8 mouse cellular contexts compared by ENCODE assay signal in the genomic region with DNA sequence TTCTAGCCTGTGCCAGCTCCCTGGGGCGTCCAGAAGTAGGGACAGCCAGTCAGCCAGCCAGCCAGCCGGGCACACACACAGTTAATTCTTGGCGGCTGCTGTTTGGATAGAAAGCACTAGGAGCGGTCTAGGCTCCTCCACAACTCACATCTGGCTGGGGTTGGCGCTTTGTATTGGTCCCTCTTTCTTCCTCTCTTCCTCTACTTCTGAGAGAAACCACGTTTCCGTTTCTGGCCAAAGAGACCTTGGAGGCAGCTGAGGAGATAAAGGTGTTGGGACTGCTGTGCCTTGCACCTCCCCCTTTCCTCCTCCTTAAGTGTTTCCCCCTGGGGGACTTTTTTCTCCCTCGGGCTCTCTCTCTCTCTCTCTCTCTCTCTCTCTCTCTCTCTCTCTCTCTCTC. TPM values are rescaled to one million over a fixed set of nuclear protein-coding genes. Genes with fewer than 3 reads are reported as not detected.
DNase-seq lines count a peak whose midpoint lies in the region; ATAC-seq and TF ChIP-seq lines count a peak whose summit lies in the region.

Gene C1qtnf1, plus strand, starts transcription at position 218 of the 400 bp plus-strand sequence.

- peaks cover 57% of the 10 kb centered on the region for H3K4me1 ChIP-seq in limb, embryonic 12.5 days (replicated peaks)
- H3K4me1 ChIP-seq in stomach, embryonic 15.5 days = peaks cover 48% of the 10 kb centered on the region

- H3K27ac ChIP-seq in layer of hippocampus, adult 2 months = no peak within 1 kb of the TSS
- H3K27ac ChIP-seq in limb, embryonic 12.5 days = peak within 1 kb of the TSS; percentile 76
- H3K27ac ChIP-seq in stomach, embryonic 15.5 days = peak within 1 kb of the TSS; percentile 86

- H3K36me3 ChIP-seq in limb, embryonic 12.5 days = no peaks in the 10 kb centered on the region
- no peaks in the 10 kb centered on the region for H3K36me3 ChIP-seq in stomach, embryonic 15.5 days

- H3K4me3 ChIP-seq in layer of hippocampus, adult 2 months = peak within 1 kb of the TSS; percentile 23; the same call in 1 of the 2 replicates
- peak within 1 kb of the TSS; percentile 36 for H3K4me3 ChIP-seq in limb, embryonic 12.5 days (replicated peaks)
- H3K4me3 ChIP-seq in stomach, embryonic 15.5 days (replicated peaks) = peak within 1 kb of the TSS; percentile 39

- H3K9ac ChIP-seq in limb, embryonic 12.5 days (replicated peaks) = peak within 1 kb of the TSS; percentile 51
- 0 out of 2 replicates have a peak within 1 kb of the TSS, but pooled peaks have one; percentile 19 for H3K9ac ChIP-seq in stomach, embryonic 15.5 days

- no peak for DNase-seq in layer of hippocampus, adult 2 months (ENCODE audit: low spot score in 2 of 2)
- DNase-seq in layer of hippocampus, postnatal 36 days = no peak
- DNase-seq in adrenal gland, postnatal 4 days (ENCODE audit: low spot score in 2 of 2) = no peak
- peak; percentile 54 for DNase-seq in heart, adult 8-10 months (ENCODE audit: low spot score)
- DNase-seq in left cerebral cortex, adult 9 months (ENCODE audit: low spot score in 2 of 2) = no peak
- no peak for DNase-seq in layer of hippocampus, adult 9-10 months (ENCODE audit: low spot score)

- no peak for TF ChIP-seq CTCF in layer of hippocampus, adult 2 months (conservative IDR thresholded peaks at IDR 0.05)

- WGBS in limb, embryonic 12.5 days = 2% methylated on average over 8 of the region's 8 CpGs
- WGBS in stomach, embryonic 15.5 days = under 1% methylated on average over 8 of the region's 8 CpGs

- peak within 1 kb of the TSS; percentile 63 for H3K4me2 ChIP-seq in limb, embryonic 12.5 days
- H3K4me2 ChIP-seq in stomach, embryonic 15.5 days = peak within 1 kb of the TSS; percentile 58

- no peaks in the 10 kb centered on the region for H3K9me3 ChIP-seq in limb, embryonic 12.5 days
- H3K9me3 ChIP-seq in stomach, embryonic 15.5 days = no peaks in the 10 kb centered on the region

- 0 out of 2 replicates have a peak, but pooled peaks have one; percentile 37 for ATAC-seq in limb, embryonic 12.5 days (ENCODE audit: insufficient number of reproducible peaks, insufficient read depth, low FRiP score, low TSS enrichment, low read depth)
- ATAC-seq in stomach, embryonic 15.5 days (ENCODE audit: insufficient read depth, low FRiP score, low read depth) = no peak

- 0 out of 2 replicates have a peak, but pooled peaks cover 2% of the 10 kb centered on the region for H3K27me3 ChIP-seq in limb, embryonic 12.5 days
- no peaks in the 10 kb centered on the region for H3K27me3 ChIP-seq in stomach, embryonic 15.5 days (replicated peaks)

RNA-seq across cellular contexts. Expression of gene C1qtnf1, which starts in this region (rescaled TPM):
- total RNA-seq in layer of hippocampus, adult 2 months (2021) = 1 to 10 TPM; 3.0 to 3.9 TPM
- 1 to 10 TPM; 2.2 to 2.7 TPM for total RNA-seq in layer of hippocampus, postnatal 36 days (2021)
- 10 to 100 TPM; 25.0 to 33.4 TPM for total RNA-seq in adrenal gland, postnatal 4 days (2021)
- total RNA-seq in heart, adult 8-10 months (2022) = 10 to 100 TPM; 13.5 to 15.3 (median 13.8) TPM
- 3.4 and 4.8 TPM in 2 replicates for polyA plus RNA-seq in limb, embryonic 12.5 days (2016; fragmentation: Nextera tagmentation; extraction: Ambion mirVana)
- polyA plus RNA-seq in stomach, embryonic 15.5 days (2015; fragmentation: Nextera tagmentation; extraction: Ambion mirVana) = 6.8 and 8.3 TPM in 2 replicates
